Mouse (Mus musculus) MEL (cell line): ENCODE results near the gene Gm9803.

ENCODE experiments used
- MYB ChIP-seq: IDR thresholded peaks from 2 replicates; pipeline ENCODE4 v1.6.1; 2011; ENCODE audit warnings: mild to moderate bottlenecking, low read depth, low read length, improper control_type of control experiment
- POLR2A ChIP-seq, 2 experiments: IDR thresholded peaks; 2 replicates each; pipeline ENCODE4 v1.6.1; 2011 to 2012; ENCODE audit warnings: low read length in 2 of 2, mild to moderate bottlenecking in 2 of 2, control low read depth in 1 of 2, improper control_type of control experiment in 1 of 2, low read depth in 1 of 2, moderate library complexity in 1 of 2; ENCODE audit not compliant: control insufficient read depth in 1 of 2, insufficient read depth in 1 of 2, poor library complexity in 1 of 2
- POLR2AphosphoS2 ChIP-seq: IDR thresholded peaks from 2 replicates; pipeline ENCODE4 v1.6.1; 2011; ENCODE audit warnings: low read length, improper control_type of control experiment
- ZNF384 ChIP-seq: IDR thresholded peaks from 2 replicates; pipeline ENCODE4 v1.6.1; 2012; ENCODE audit warnings: low read depth, mild to moderate bottlenecking, inconsistent platforms, low read length, improper control_type of control experiment

GRCm38 (mm10) chr10:43557630-43558165 lies 33.8 kb downstream of the Gm9803 start:
- TF ChIP-seq POLR2A (IDR thresholded peaks at IDR 0.05; ENCODE audit: control insufficient read depth in 1 of 2, insufficient read depth in 1 of 2, low read depth in 1 of 2, low read length in 2 of 2, poor library complexity in 1 of 2) (no peak), ZNF384 (no peak), POLR2AphosphoS2 (no peak), MYB (no peak)
